In the genomic region with DNA sequence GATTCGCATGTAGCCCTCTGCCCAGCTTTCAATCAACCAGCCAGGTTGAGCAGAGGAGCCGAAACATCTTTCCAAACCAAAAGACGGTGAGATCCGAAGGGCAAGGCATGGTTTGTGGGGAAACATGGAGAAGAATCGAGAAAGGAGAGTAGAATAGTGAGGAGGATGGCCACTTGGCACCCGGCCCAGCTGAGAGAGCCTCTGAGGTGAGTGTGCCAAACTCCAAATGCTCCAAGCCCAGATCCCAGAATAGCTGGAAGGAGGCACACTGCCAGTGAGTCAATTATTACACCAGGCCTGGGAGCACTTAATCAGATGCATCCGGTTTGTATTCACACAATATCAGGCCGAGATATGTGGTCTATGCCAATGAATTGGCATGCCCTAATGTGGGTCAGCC, we compare ENCODE assay signal across 8 mouse cellular contexts. TPM values are rescaled to one million over a fixed set of nuclear protein-coding genes. Genes with fewer than 3 reads are reported as not detected.
DNase-seq lines count a peak whose midpoint lies in the region; ATAC-seq and TF ChIP-seq lines count a peak whose summit lies in the region.

No protein-coding gene starts in this region.

- H3K4me3 ChIP-seq in heart, embryonic 12.5 days, result no peak overlapping the region
- H3K4me3 ChIP-seq in forebrain, embryonic 16.5 days (replicated peaks; ENCODE audit: low read length), result no peak overlapping the region
- no peak overlapping the region for H3K4me3 ChIP-seq in lung, postnatal 0 days (ENCODE audit: low read depth, low read length)

- H3K9me3 ChIP-seq in heart, embryonic 12.5 days (replicated peaks), result 0 out of 2 replicates have a peak, but pooled peaks cover 4% of the 10 kb centered on the region
- H3K9me3 ChIP-seq in forebrain, embryonic 16.5 days (ENCODE audit: control insufficient read depth, low read length), result no peaks in the 10 kb centered on the region
- no peaks in the 10 kb centered on the region for H3K9me3 ChIP-seq in lung, postnatal 0 days (ENCODE audit: low read length)

- H3K36me3 ChIP-seq in heart, embryonic 12.5 days, result no peaks in the 10 kb centered on the region
- H3K36me3 ChIP-seq in forebrain, embryonic 16.5 days (ENCODE audit: control insufficient read depth, insufficient read depth), result no peaks in the 10 kb centered on the region
- H3K36me3 ChIP-seq in lung, postnatal 0 days (ENCODE audit: insufficient read depth, low read length), result no peaks in the 10 kb centered on the region

- WGBS in heart, embryonic 12.5 days, result 80% methylated on average over 8 of the region's 8 CpGs
- WGBS in forebrain, embryonic 16.5 days, result 60% methylated on average over 8 of the region's 8 CpGs
- 52% methylated on average over 8 of the region's 8 CpGs for WGBS in lung, postnatal 0 days

- no peak for ATAC-seq in heart, embryonic 12.5 days (ENCODE audit: insufficient number of reproducible peaks, low FRiP score)
- peak; percentile 66; the same call in 1 of the 2 replicates for ATAC-seq in forebrain, embryonic 16.5 days
- no peak; the same call in 1 of the 2 replicates for ATAC-seq in lung, postnatal 0 days
- ATAC-seq in megakaryocyte, adult 5-6 weeks (ENCODE audit: poor library complexity, severe bottlenecking), result no peak
- no peak for ATAC-seq in megakaryocyte progenitor cell, adult 5-6 weeks (replicated peaks; ENCODE audit: poor library complexity)

- peak; percentile 69 to 75 for DNase-seq in heart, adult 18-20 months
- DNase-seq in NIH3T3 (ENCODE audit: low read depth), result peak; percentile 65
- DNase-seq in kidney, adult 8-10 months, result peak; percentile 93 to 94
- DNase-seq in lung, postnatal 0 days (ENCODE audit: low spot score), result peak; percentile 9

- TF ChIP-seq CTCF in lung, postnatal 0 days (IDR thresholded peaks at IDR 0.05), result no peak

- no peak overlapping the region for H3K4me2 ChIP-seq in heart, embryonic 12.5 days
- no peak overlapping the region for H3K4me2 ChIP-seq in forebrain, embryonic 16.5 days (ENCODE audit: low read length)
- H3K4me2 ChIP-seq in lung, postnatal 0 days (replicated peaks; ENCODE audit: low read depth, low read length), result no peak overlapping the region

- no peak for TF ChIP-seq EP300 in lung, postnatal 0 days (IDR thresholded peaks at IDR 0.05)

- no peaks in the 10 kb centered on the region for H3K27me3 ChIP-seq in heart, embryonic 12.5 days (replicated peaks)
- no peaks in the 10 kb centered on the region for H3K27me3 ChIP-seq in forebrain, embryonic 16.5 days (replicated peaks; ENCODE audit: control insufficient read depth, insufficient read depth, low read length)
- H3K27me3 ChIP-seq in lung, postnatal 0 days (replicated peaks; ENCODE audit: insufficient read depth, low read length), result no peaks in the 10 kb centered on the region

- H3K9ac ChIP-seq in heart, embryonic 12.5 days, result no peak overlapping the region
- no peak overlapping the region for H3K9ac ChIP-seq in forebrain, embryonic 16.5 days (replicated peaks; ENCODE audit: low read depth, low read length)
- no peak overlapping the region for H3K9ac ChIP-seq in lung, postnatal 0 days (replicated peaks; ENCODE audit: low read depth)

- H3K4me1 ChIP-seq in heart, embryonic 12.5 days (replicated peaks), result no peaks in the 10 kb centered on the region
- no peaks in the 10 kb centered on the region for H3K4me1 ChIP-seq in forebrain, embryonic 16.5 days (replicated peaks; ENCODE audit: control insufficient read depth, insufficient read depth, low read length)
- no peaks in the 10 kb centered on the region for H3K4me1 ChIP-seq in lung, postnatal 0 days (ENCODE audit: insufficient read depth, low read depth, low read length)

- no peak overlapping the region for H3K27ac ChIP-seq in heart, embryonic 12.5 days (ENCODE audit: poor library complexity, severe bottlenecking)
- H3K27ac ChIP-seq in forebrain, embryonic 16.5 days (ENCODE audit: low read length), result no peak overlapping the region
- no peak overlapping the region for H3K27ac ChIP-seq in lung, postnatal 0 days (ENCODE audit: low read length)

RNA-seq across cellular contexts. Expression of gene Rerg, which starts 39.7 kb away (rescaled TPM):
- 1 to 10 TPM; 3.1 to 3.8 TPM for total RNA-seq in heart, adult 18-20 months (2021)
- polyA plus RNA-seq in heart, embryonic 12.5 days (2016; fragmentation: Nextera tagmentation; extraction: Ambion mirVana), result 4.4 and 6.6 TPM in 2 replicates
- polyA plus RNA-seq in forebrain, embryonic 16.5 days (2015; fragmentation: Nextera tagmentation; extraction: Ambion mirVana), result 6.9 and 7.2 TPM in 2 replicates
- polyA plus RNA-seq in lung, postnatal 0 days (2015; fragmentation: Nextera tagmentation; extraction: Ambion mirVana), result 33.4 and 42.9 TPM in 2 replicates
- total RNA-seq in megakaryocyte, adult 5-6 weeks (2015), result not detected in 2 replicates
- not detected in 2 replicates for total RNA-seq in megakaryocyte, adult 5-6 weeks (2017)
- total RNA-seq in megakaryocyte progenitor cell, adult 5-6 weeks (2015), result 0.22 TPM in 1 of 2 replicates, not detected in the other
- not detected in 2 replicates for total RNA-seq in megakaryocyte progenitor cell, adult 5-6 weeks (2017)

RNA-seq across cellular contexts. Expression of gene Ptpro, which starts 42.1 kb away (rescaled TPM):
- total RNA-seq in heart, adult 18-20 months (2021), result 1 to 10 TPM; 1.6 TPM
- 2.0 and 2.1 TPM in 2 replicates for polyA plus RNA-seq in heart, embryonic 12.5 days (2016; fragmentation: Nextera tagmentation; extraction: Ambion mirVana)
- 61.1 and 63.5 TPM in 2 replicates for polyA plus RNA-seq in forebrain, embryonic 16.5 days (2015; fragmentation: Nextera tagmentation; extraction: Ambion mirVana)
- 1.3 and 1.6 TPM in 2 replicates for polyA plus RNA-seq in lung, postnatal 0 days (2015; fragmentation: Nextera tagmentation; extraction: Ambion mirVana)
- 134 and 141 TPM in 2 replicates for total RNA-seq in megakaryocyte, adult 5-6 weeks (2015)
- 127 and 133 TPM in 2 replicates for total RNA-seq in megakaryocyte, adult 5-6 weeks (2017)
- 5.0 and 9.2 TPM in 2 replicates for total RNA-seq in megakaryocyte progenitor cell, adult 5-6 weeks (2015)
- total RNA-seq in megakaryocyte progenitor cell, adult 5-6 weeks (2017), result 4.5 and 6.1 TPM in 2 replicates

Comparison
In these comparisons a context has a peak if more than half of its experiments do, and no peak if none do; other contexts are left out.
1. DNase-seq: peak in every context shown above with its lines; median percentile 94 in kidney, adult 8-10 months; 72 in heart, adult 18-20 months; 65 in NIH3T3; 9 in lung, postnatal 0 days.
2. RNA of gene Ptpro, which starts 42.1 kb away (total RNA-seq): 127 to 141 TPM in megakaryocyte, adult 5-6 weeks; 4.5 to 9.2 TPM in megakaryocyte progenitor cell, adult 5-6 weeks and 1.6 TPM in heart, adult 18-20 months; every median in the first group is over 10 times any median in the second.